Mouse (Mus musculus): Measurements from ENCODE around the gene Gon7.
A peak's percentile ranks its signal among the peaks of the same experiment; 100 is the strongest.

DNA sequence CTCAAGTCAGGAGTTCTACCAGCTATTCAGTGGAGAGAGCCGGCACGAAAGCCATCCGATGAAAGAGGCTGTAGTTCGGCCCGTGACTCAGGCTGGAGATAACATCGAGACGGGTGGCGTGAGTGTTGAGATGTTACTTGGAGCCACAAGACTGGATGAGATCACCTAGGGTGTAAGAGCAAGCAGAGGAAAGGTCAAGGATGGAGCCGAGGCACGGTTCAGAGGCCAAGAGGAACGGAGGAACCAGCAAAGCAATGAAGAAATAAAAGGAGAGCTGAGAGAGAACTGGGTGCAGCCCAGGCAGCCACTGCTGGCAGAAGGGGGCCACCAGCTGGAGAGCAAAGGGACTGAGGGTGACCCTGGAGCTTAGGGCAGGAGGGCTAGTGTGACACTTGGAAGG lies 49.4 kb downstream of the Gon7 start:
- TF ChIP-seq CTCF (IDR thresholded peaks at IDR 0.05) (peak; percentile 56), EP300 (IDR thresholded peaks at IDR 0.05) (no peak)

Data from lung, postnatal 0 days (tissue).